Mouse (Mus musculus) heart, embryonic 10.5 days (tissue): ENCODE data around the gene Fcho2. TPM values are rescaled to one million over a fixed set of nuclear protein-coding genes. Genes with fewer than 3 reads are reported as not detected.
A peak's percentile ranks its signal among the peaks of the same experiment; 100 is the strongest.

Source experiments
- DNase-seq: peaks from one replicate; pipeline ENCODE4 v3.0.0-alpha.2; 2017; ENCODE audit warnings: low spot score
- H3K27ac ChIP-seq: fragments of 300-500 bp; sonication (generic); 2 replicates; pipeline ENCODE4 v1.5.1; 2016; ENCODE audit warnings: mild to moderate bottlenecking
- H3K27me3 ChIP-seq: fragments of 300-500 bp; sonication (generic); 2 replicates; pipeline ENCODE4 v1.6.1; 2016; ENCODE audit warnings: mild to moderate bottlenecking; ENCODE audit not compliant: poor library complexity, insufficient read depth, severe bottlenecking
- H3K36me3 ChIP-seq: fragments of 300-500 bp; sonication (generic); 2 replicates; pipeline ENCODE4 v1.6.1; 2016; ENCODE audit warnings: mild to moderate bottlenecking, moderate library complexity
- H3K4me1 ChIP-seq: fragments of 300-500 bp; sonication (generic); 2 replicates; pipeline ENCODE4 v1.6.1; 2016; ENCODE audit warnings: mild to moderate bottlenecking
- H3K4me3 ChIP-seq: fragments of 300-500 bp; sonication (generic); 2 replicates; pipeline ENCODE4 v1.5.1; 2016; ENCODE audit warnings: mild to moderate bottlenecking, moderate library complexity
- H3K9me3 ChIP-seq: fragments of 300-500 bp; sonication (generic); 2 replicates; pipeline ENCODE4 v1.6.1; 2016; ENCODE audit warnings: mild to moderate bottlenecking, moderate library complexity
- WGBS: fragments of 180-500 bp; shearing (Covaris S2); methylation state at CpG from one replicate; pipeline ENCODE4 v1.1.7; 2016; 5-methylcytosine and 5-hydroxymethylcytosine counted together
- polyA plus RNA-seq: library from polyadenylated mRNA; unstranded; fragments of >200 nt; fragmentation: Nextera tagmentation; extraction: Ambion mirVana; gene quantifications from 2 replicates; pipeline ENCODE4 v1.2.1, GENCODE M21; 2016

The Fcho2 gene
- polyA plus RNA-seq, 1 experiment from 2014 or later, result 30.2 TPM

DNA sequence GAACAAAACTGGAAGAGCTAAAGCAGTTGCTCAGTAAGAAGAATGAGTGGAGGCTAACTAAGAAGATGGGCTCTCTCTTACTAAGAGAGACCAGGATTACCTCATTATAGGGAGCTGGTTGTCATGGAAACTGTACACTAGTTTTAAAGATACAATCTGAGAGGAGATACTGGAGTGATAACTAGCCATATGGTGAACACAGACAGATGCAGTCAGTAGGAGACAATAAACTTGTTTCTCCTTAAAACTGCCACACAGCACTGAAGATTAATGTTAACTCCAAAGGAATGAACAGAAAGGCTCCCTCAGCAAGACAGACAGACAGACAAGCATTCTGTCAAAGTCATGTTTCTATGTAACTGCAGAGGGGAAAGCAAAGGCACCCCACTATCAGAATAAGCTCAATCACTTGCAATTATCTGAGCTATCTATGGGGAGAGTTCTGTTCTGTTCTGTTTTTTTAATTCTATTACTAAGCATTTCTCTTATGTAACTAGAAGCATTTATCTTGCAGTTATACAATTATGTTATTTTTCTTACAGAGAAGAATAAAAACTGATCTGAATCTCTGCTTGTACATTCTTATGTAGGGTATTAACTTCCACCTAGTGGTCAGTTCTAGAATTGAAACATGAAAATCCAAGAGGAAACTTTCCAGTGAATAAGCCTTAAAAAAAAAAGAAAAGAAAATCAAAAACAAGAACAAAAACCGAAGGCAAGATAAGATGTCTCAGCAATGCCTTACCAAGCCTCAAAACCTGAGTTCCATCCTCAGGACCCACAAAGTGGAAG is 85.8 kb downstream of the Fcho2 start:
- no peak overlapping the region for H3K4me3 ChIP-seq
- H3K4me1 ChIP-seq, result no peaks in the 10 kb centered on the region
- no peak overlapping the region for H3K27ac ChIP-seq
- no peak for DNase-seq
- H3K9me3 ChIP-seq, result no peaks in the 10 kb centered on the region
- H3K27me3 ChIP-seq, result no peaks in the 10 kb centered on the region
- H3K36me3 ChIP-seq, result peaks cover 72% of the 10 kb centered on the region
- 64% methylated on average over 1 of the region's 1 CpGs for WGBS

DNA sequence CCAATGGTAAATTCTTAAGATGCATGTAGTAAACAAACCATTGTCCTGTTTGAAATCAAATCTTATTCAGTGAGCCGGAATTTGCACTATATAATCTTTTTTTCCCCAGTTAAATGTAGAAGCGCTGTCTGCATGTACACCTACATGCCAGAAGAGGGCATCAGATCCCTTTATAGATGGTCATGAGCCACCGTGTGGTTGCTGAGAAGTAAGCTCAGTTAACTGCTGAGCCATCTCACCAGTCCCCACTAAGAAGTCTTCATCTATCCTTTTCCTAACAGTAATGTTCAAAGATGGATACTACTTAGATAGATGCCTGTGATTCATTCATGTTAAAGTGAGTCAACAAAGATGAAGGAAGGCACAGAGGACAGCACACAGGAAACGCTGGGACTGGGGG is 88.8 kb downstream of the Fcho2 start:
- Histone ChIP-seq H3K4me1 (no peaks in the 10 kb centered on the region), H3K4me3 (no peak overlapping the region), H3K36me3 (peaks cover 54% of the 10 kb centered on the region), H3K27me3 (no peaks in the 10 kb centered on the region), H3K9me3 (no peaks in the 10 kb centered on the region), H3K27ac (no peak overlapping the region)
- DNase-seq, result no peak
- WGBS, result 58% methylated on average over 4 of the region's 4 CpGs

DNA sequence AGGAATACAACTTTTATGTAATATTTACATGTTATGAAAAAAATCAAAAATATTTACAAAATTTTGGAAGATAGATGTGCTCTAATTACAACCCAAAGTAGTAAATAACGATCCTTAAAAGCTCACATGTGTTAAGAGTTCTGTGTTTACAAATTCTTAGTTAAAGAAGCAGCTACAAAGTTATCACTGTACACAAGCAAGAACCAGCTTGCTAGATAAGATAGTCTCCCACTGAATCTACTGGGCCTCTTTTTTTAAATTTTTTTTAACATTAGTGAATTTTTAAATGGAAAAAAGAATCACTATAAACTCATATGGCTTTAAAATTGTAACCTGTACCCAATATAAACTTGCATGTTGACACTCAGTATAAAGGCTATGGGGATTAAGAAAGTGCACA is 91.8 kb downstream of the Fcho2 start:
- WGBS, result 81% methylated on average over 1 of the region's 1 CpGs
- DNase-seq, result no peak
- Histone ChIP-seq H3K9me3 (no peaks in the 10 kb centered on the region), H3K4me1 (no peaks in the 10 kb centered on the region), H3K27ac (no peak overlapping the region), H3K36me3 (peaks cover 37% of the 10 kb centered on the region), H3K4me3 (no peak overlapping the region), H3K27me3 (no peaks in the 10 kb centered on the region)

DNA sequence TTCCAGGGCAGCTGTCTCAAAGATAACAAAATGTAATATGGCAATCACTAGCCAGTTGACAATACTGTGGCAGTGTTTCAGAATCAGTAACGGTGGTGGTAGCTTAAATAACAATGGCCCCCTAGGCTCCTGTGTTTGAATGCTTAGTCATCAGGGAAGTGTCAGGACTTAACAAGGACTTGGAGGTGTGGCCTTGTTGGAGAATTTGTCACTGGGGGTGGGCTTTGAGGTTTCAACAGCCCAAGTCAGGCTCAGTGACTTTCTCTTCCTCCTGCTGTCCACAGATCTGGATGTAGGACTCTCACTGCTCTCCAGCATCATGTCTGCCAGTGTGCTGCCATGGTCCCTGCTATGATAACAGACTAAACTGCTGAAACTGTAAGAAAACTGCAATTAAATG is 93.0 kb downstream of the Fcho2 start:
- peak; percentile 72 for DNase-seq
- Histone ChIP-seq H3K36me3 (peaks cover 31% of the 10 kb centered on the region), H3K27me3 (no peaks in the 10 kb centered on the region), H3K4me1 (no peaks in the 10 kb centered on the region), H3K9me3 (no peaks in the 10 kb centered on the region), H3K4me3 (no peak overlapping the region), H3K27ac (no peak overlapping the region)
- WGBS, result 48% methylated on average over 1 of the region's 1 CpGs

DNA sequence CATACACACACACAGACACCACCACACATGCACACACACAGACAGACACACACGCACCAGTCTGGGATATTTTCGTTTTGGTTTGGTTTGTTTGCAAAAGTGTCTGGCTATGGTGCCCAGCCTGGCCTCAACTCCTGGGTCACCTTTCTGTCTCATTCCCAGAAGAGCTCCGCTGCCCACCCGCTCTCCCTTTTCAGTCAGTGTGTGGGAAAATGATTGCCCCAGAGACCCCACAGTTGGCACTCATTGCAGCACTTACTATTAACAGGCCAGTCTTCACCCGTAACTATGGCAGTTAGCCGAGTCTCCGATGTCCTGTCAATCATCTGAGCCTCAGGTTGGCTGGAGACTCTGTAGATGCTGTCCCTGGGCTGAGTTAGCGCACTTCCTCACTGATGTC is 99.1 kb downstream of the Fcho2 start:
- 87% methylated on average over 8 of the region's 8 CpGs for WGBS
- H3K4me3 ChIP-seq, result no peak overlapping the region
- no peaks in the 10 kb centered on the region for H3K27me3 ChIP-seq
- DNase-seq, result peak; percentile 36
- no peaks in the 10 kb centered on the region for H3K4me1 ChIP-seq
- 0 out of 2 replicates have a peak, but pooled peaks cover 2% of the 10 kb centered on the region for H3K36me3 ChIP-seq
- no peaks in the 10 kb centered on the region for H3K9me3 ChIP-seq
- no peak overlapping the region for H3K27ac ChIP-seq

DNA sequence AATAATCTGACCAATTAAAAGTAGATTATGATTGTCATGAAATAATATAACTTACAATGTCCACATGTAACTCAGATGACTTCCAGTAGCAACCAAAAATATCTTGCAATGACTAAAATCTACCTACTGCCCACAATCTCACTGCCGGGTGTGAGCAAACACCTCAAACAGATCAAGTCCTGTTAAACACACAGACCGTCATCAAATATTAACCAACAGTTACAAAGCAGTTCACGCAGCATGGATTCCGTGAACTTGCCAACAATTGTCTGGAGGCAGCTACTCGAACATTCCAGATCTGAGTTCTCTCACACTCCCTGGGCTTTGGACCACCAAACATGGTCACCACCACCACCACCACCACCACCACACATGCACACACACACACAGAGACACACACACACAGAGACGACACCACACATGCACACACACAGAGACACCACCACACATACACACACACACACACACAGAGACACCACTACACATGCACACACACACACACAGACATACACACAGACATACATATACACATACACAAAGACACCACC is 99.7 kb downstream of the Fcho2 start:
- 87% methylated on average over 6 of the region's 6 CpGs for WGBS
- H3K4me3 ChIP-seq, result no peak overlapping the region
- no peaks in the 10 kb centered on the region for H3K27me3 ChIP-seq
- no peak overlapping the region for H3K27ac ChIP-seq
- DNase-seq, result peak; percentile 56
- no peaks in the 10 kb centered on the region for H3K9me3 ChIP-seq
- H3K4me1 ChIP-seq, result peaks cover 3% of the 10 kb centered on the region
- 0 out of 2 replicates have a peak, but pooled peaks cover 2% of the 10 kb centered on the region for H3K36me3 ChIP-seq

DNA sequence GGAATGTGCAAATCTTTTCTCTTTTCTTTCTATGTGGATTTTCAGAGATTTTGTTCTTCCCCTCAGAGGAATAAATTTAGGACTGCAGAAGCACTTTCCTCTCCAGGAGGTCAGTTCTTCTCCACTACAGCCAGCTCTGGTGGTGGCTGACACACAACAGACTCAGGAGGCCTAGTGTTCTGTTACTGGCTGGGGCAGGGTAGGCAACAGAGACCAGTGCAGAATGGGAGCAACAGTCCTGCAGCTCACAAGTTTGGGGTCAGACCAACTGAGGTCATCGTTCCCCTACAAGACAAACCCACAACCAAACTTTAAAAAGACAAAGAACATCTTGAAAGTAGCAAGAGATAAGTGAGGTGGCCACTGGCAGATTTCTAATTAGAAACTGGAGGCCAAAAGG is 104.6 kb downstream of the Fcho2 start:
- DNase-seq, result peak; percentile 17
- 0 out of 2 replicates have a peak, but pooled peaks cover 2% of the 10 kb centered on the region for H3K36me3 ChIP-seq
- no peak overlapping the region for H3K4me3 ChIP-seq
- H3K27ac ChIP-seq, result no peak overlapping the region
- H3K4me1 ChIP-seq, result peaks cover 4% of the 10 kb centered on the region
- 69% methylated on average over 1 of the region's 1 CpGs for WGBS
- H3K9me3 ChIP-seq, result no peaks in the 10 kb centered on the region
- H3K27me3 ChIP-seq, result no peaks in the 10 kb centered on the region

DNA sequence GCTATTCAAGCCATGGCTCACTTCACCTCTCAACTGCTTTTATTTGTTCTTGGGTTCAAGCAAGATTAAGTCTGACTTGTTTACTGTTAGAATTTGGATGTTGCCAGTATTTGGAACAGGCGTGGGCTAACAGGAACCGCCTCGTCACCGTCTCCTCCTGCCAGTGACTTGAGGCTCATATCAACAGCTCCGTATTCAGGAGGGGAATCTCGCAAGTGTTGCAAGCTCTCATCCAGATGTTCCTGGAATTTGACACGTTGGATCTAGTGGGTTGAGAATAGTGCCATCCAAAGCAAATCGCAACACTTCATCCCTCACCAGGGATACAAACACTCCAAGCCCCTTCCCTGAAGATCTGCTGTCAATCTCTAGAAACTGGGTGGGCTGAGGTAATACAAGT is 105.0 kb downstream of the Fcho2 start:
- WGBS, result 56% methylated on average over 8 of the region's 8 CpGs
- Histone ChIP-seq H3K4me1 (peaks cover 4% of the 10 kb centered on the region), H3K36me3 (0 out of 2 replicates have a peak, but pooled peaks cover 2% of the 10 kb centered on the region), H3K4me3 (no peak overlapping the region), H3K27me3 (no peaks in the 10 kb centered on the region), H3K27ac (no peak overlapping the region), H3K9me3 (no peaks in the 10 kb centered on the region)
- peak; percentile 70 for DNase-seq

DNA sequence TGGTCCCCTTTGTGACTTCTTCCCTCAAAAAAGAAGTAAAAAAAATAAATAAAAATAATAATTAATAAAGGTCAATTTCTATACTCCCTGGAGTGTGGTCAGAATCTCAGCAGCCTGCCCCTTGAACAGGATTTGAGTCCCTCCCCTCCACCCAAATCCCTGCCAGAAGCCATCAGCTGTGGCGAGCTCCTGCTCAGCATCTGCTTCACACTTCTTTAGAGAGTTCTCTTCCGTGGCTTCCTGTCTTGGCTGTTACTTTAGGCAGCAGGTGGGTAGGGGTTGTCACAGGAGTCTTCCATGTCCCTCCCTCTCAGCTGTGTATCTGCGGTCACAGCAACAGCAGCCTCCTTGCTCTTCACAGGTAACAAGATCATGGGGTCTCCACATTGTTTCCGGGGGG is 109.7 kb downstream of the Fcho2 start:
- Histone ChIP-seq H3K4me1 (peaks cover 7% of the 10 kb centered on the region; the same call in 1 of the 2 replicates), H3K36me3 (no peaks in the 10 kb centered on the region), H3K9me3 (no peaks in the 10 kb centered on the region), H3K4me3 (no peak overlapping the region), H3K27me3 (no peaks in the 10 kb centered on the region), H3K27ac (no peak overlapping the region)
- 74% methylated on average over 4 of the region's 4 CpGs for WGBS
- DNase-seq, result peak; percentile 64

DNA sequence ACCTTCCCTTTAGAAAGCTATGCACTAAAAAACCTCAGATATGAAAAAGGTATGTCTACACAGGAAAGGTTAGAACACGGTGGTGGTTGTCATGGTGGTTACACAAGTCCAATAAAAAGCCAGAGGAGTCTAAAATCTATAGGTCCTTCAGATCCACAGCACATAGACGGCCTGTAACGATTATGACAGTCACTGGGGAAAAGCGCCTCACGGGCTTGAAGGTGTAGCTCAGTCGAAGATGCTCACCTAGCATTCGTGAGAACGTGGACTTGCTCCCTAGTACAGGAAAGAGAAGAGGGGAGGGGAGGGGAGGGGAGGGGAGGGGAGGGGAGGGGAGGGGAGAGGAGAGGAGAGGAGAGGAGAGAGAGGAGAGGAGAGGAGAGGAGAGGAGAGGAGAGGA is 111.5 kb downstream of the Fcho2 start:
- peaks cover 22% of the 10 kb centered on the region for H3K4me1 ChIP-seq
- H3K4me3 ChIP-seq, result no peak overlapping the region
- 76% methylated on average over 8 of the region's 8 CpGs for WGBS
- H3K27me3 ChIP-seq, result no peaks in the 10 kb centered on the region
- H3K36me3 ChIP-seq, result no peaks in the 10 kb centered on the region
- no peaks in the 10 kb centered on the region for H3K9me3 ChIP-seq
- H3K27ac ChIP-seq, result no peak overlapping the region
- peak; percentile 72 for DNase-seq

DNA sequence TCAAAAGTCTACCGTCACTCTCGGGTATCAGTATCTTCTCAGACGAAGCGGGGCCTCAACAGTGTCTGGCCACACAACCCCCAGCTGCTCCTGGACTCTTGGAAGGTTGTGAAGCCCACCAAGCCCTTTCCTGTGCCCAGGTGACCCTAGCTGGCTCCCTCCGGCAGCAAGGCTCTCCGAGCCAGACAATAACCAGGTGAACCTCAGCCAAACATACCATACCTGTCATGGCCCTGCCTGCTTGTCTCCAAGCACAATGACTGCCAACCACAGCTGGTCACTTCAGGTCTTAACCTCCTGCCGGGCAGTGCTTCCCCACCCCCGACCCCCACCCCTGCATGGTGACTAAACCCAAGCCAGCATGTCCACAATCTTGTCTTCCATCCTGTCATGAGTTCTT is 112.9 kb downstream of the Fcho2 start:
- Histone ChIP-seq H3K27me3 (no peaks in the 10 kb centered on the region), H3K9me3 (no peaks in the 10 kb centered on the region), H3K36me3 (no peaks in the 10 kb centered on the region), H3K4me3 (no peak overlapping the region), H3K4me1 (peaks cover 22% of the 10 kb centered on the region), H3K27ac (no peak overlapping the region)
- WGBS, result 83% methylated on average over 8 of the region's 8 CpGs
- DNase-seq, result no peak

DNA sequence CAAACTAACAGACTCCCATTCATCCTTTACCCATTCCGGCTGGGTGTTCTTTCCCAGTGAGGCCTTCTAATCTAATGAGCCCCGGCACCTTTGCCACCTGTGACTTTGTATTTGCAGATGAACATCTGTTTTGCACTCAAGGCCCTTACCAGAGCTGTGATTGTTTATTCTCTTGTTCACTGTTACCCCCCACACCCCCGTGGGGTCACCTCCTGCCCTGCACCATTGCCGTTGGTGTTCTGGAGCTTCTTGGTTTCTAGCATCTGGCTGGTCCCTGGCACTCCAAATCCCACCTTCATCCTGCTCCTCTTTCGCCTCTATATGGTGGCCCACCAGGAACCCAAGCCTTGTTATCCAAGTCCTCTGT is 114.0 kb downstream of the Fcho2 start:
- Histone ChIP-seq H3K4me1 (peaks cover 25% of the 10 kb centered on the region), H3K36me3 (no peaks in the 10 kb centered on the region), H3K9me3 (no peaks in the 10 kb centered on the region), H3K27me3 (peaks cover under 1% of the 10 kb centered on the region; the same call in 1 of the 2 replicates), H3K4me3 (no peak overlapping the region), H3K27ac (no peak overlapping the region)
- 87% methylated on average over 5 of the region's 5 CpGs for WGBS
- peak; percentile 68 for DNase-seq

DNA sequence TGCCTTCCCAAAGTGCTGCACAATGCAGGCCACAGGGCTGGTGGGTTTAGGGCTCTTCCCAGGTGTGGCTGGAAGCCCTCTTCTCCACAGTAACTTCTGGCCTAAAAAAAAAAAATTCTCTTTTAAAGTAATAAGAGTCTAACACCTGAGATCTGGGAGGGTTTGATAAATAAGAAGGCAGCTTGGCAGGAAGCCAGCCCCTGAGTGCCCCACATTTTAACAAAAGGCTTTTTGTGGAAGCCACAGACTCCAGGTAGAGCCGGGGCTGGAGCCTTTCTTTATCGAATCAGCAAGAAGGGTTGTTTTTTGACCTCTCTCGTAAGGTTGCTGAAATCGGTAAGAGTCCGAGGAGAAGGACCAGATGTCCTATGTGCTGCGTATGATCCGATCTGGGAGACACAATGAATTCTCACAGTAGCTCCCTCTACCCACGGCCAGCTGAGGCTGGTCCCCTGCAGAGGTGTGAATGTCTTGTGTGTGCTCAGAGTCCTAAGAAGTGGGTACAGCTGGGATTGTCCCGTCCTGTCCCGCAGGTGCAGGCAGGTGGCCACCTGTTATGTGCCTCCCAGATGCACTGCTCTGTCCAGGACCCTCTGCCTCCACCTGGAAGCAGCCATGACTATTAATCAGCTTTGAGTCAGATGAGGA is 114.5 kb downstream of the Fcho2 start:
- no peaks in the 10 kb centered on the region for H3K36me3 ChIP-seq
- H3K9me3 ChIP-seq, result no peaks in the 10 kb centered on the region
- DNase-seq, result peak; percentile 72
- 66% methylated on average over 10 of the region's 10 CpGs for WGBS
- no peak overlapping the region for H3K4me3 ChIP-seq
- peaks cover 29% of the 10 kb centered on the region for H3K4me1 ChIP-seq
- H3K27ac ChIP-seq, result no peak overlapping the region
- peaks cover 5% of the 10 kb centered on the region for H3K27me3 ChIP-seq
